Mouse (Mus musculus): Measurements from ENCODE around the gene Wfikkn2.

DNA sequence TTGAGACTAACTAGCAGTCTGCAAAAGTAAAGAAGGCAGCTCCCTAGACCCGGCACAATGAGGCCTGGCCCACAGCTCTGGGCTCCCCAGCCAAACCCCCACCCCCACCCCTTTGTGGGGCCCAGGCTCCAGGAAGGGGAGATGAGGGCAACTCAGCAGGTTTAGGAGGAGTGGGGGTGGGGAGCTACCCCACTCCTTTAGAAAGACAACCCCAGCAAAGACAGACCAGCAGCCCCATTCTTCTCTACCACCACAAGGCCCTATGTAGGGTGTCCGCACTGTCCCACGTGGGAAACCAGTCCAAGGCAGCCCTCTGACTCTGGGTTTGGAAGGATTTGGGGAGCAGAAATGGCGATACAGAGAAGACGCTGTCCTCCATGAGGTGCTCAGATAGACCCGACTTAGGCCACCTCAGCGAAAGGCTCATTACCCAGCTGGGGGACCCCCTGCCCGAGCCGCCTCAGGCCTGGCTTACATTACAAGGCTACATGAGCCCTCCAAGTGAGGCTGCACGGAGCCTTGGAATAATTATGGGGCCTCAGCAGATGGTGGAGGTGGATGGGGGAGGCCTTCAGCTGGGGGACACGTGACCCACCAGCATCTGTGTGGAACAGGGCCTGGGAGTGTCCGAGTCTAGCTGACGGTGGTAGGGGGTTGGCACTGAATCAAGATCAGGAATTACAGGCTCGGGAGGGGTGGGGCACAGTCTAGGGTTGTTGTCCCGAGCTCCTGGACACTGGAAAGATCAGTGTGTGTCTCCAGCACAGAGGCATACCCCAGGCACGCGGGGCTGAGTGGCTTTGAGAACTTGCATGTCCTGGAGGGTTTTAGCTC is at the start of gene Wfikkn2:
- no peak for TF ChIP-seq CTCF (IDR thresholded peaks at IDR 0.05; ENCODE audit: low read depth, low read length)
- no peak for TF ChIP-seq POLR2A (IDR thresholded peaks at IDR 0.05; ENCODE audit: borderline replicate concordance, low read depth, low read length)

Measured in bone marrow macrophage, adult 2 months (primary cell).